Mouse (Mus musculus) erythroblast, adult 5-6 weeks (primary cell): Measurements from ENCODE around the gene Aprt. TPM values are rescaled to one million over a fixed set of nuclear protein-coding genes. Genes with fewer than 3 reads are reported as not detected.
"Not testable (repeated sequence)": the region's sequence is repeated elsewhere in the genome, so short reads cannot be mapped to it uniquely, and the experiment has no call there.

Experiments
- ATAC-seq: replicated peaks from 2 replicates; pipeline ENCODE4 v1.8.0; 2016; ENCODE audit warnings: moderate number of reproducible peaks, mild to moderate bottlenecking, moderate TSS enrichment, inconsistent platforms; ENCODE audit not compliant: poor library complexity, low FRiP score, severe bottlenecking
- total RNA-seq, 2 experiments: library from RNA; stranded (forward) in 1 of 2; stranded (reverse) in 1 of 2; fragments of 150-400 nt in 1 of 2; fragments of 200-764, 138-1000 nt in 1 of 2; gene quantifications; 2 replicates each; pipeline versions ENCODE4 v1.2.3 to v1.2.4; 2015 to 2017; ENCODE audit warnings: low replicate concordance in 2 of 2

Gene Aprt
- total RNA-seq, 2 experiments from 2014 or later, result 20.6 to 85.7 TPM

DNA sequence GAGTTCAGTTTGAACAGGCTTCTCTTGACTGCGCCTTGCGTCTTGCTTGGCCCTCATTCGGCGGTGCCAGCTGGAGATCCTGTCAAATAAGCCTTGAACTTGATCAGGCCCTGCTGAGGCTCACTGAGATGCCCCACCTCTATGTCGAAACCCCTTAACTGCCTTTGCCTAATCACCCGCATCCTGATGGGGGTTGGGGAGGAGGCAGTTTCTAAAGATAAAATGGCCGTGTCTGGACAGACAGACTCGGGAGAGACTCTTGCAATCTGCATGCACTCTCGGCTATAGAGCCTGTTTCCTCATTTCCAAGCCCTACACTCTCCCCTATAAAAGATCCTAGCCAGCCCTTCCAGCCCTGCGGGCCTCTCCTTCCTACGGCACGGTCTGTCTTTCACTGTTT lies 16.5 kb upstream of the Aprt start:
- ATAC-seq, result no peak

DNA sequence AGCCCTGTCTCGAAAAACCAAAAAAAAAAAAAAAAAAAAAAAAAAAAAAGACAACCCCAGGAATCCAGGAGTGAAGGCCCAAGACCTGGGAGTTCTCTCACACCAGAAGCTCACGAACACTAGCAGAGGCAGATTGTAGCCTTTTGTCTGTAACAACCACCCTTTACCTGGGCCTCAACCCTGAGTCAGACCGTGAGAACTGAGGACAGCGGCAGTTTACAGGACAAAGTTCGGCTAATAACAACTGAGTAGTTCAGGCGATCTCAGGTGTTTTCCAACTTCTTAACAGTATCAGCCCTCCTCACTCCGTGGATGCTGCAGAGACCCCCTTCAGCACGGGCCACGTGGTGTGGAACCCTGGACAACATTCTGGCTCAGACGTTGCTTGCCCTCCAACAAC lies 10.0 kb upstream of the Aprt start:
- ATAC-seq, result no peak

DNA sequence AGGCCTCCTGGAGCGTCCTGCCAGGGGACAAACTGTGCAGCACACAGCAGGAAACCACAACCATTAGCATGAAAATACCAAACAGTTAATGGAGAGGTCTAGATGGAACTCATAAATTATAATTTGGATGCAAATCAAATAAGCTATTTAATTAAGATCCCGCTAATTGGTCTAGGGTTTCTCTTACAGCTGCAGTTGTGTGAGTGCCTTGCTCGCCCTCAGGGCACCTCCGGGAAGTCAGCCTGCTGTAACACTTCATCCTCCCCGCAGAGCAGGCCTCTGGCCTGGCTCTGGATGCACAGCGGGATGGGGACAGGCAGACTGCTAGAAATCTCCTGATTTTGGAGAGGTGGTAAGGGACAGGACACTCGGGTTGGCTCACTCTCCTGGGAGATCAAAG lies 9.5 kb upstream of the Aprt start:
- ATAC-seq, result no peak

DNA sequence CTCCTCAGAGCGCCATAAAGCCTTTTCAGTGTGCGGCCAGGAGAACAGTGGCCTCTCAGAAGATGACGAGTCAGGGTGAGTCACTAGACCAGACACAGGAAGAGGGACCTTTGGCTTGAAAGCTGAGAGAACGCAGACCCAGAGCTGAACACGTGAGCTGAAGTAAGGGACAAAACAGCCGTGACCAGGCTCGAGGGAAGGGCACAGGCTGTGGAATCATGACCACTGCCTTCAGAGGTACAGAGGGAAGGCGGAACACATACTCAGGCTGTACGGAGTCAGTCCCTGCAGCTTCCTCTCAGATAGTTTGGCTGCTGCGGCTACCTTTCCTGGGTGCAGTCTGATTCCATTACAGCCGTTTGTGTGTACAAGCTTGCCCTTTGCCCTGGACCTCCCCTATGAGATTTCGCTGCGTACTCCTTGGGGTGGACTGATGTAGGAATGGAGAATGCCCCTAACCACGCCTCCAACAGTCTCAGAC lies 8.7 kb upstream of the Aprt start:
- no peak for ATAC-seq

DNA sequence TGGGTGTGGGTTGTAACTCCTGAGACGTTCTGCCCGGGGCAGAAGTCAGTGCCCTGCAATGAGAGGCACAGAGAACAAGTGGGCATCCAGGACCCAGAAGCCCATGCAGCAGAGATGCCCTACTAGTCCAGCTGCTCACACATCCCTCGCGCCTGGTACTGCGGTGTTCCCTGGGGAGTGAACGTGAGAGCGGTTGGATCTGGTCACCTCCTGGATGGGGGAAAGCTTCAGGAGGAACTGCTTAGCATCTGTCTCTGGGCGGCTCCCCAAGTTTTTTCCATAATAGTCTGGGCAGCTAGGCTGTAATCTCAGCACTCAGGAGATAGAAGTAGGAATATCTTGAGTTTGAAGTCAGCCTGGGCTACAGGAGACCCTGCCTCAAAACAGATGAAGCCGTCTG lies 8.3 kb upstream of the Aprt start:
- no peak for ATAC-seq

DNA sequence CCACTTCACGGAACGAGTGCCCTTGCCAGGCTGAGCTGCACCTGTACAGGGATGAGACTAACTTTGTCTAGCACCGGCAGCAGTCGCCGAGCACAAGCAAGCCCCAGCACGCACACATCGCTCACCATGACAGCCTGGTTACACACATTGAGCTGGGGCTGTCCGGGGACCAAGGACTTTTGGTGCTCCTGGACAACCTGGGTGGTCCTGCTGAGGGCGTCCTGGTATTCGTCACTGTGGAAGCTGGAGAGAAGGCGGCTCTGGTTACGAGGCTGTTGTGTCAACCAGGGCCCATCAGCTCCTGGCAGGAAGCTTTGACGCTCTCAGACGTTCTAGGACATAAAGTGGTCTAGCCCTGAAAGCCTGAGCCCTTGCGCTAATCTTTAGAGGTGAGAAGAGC lies 4.2 kb upstream of the Aprt start:
- no peak for ATAC-seq

DNA sequence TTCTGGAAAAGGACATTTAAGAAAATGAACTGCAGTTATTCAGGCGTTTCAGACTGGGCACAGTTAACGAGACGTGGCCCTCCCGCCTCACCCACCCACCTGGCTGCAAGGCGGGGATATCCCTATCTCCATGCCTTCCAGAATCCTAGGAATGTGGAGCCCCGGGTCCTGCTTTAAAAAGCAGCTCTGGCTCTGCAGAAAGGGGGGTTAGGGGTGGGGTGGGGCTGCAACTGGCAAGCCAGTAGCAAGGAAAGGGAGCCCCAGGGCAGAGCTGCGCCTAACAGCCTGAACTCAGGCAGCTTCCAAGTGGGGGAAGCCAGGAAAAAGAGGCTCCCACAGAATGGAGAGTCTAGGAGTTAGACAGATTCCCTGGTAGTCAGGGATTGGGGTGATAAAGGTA lies 2.5 kb upstream of the Aprt start:
- no peak for ATAC-seq

DNA sequence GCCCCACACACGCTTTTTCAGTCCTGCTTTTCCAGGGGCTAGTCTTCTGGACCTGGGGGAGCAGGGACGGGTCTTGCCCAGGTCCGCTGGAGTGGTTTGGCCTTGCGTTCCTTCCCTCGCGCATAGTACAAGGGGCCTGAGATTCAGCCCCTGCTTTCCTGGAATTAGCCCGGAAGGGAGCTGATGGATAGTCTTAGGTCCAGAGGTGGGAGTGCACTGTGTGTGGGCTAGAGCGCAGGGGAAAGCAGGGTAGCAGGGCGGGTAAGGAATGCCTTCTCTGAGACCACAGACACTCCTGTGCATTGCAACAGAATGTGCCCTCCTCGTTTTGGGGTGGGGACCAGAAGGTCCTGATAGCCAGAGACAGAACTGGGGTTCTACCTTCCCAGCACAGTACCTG lies 407 bp upstream of the Aprt start:
- peak; percentile 4; the same call in 1 of the 2 replicates for ATAC-seq

DNA sequence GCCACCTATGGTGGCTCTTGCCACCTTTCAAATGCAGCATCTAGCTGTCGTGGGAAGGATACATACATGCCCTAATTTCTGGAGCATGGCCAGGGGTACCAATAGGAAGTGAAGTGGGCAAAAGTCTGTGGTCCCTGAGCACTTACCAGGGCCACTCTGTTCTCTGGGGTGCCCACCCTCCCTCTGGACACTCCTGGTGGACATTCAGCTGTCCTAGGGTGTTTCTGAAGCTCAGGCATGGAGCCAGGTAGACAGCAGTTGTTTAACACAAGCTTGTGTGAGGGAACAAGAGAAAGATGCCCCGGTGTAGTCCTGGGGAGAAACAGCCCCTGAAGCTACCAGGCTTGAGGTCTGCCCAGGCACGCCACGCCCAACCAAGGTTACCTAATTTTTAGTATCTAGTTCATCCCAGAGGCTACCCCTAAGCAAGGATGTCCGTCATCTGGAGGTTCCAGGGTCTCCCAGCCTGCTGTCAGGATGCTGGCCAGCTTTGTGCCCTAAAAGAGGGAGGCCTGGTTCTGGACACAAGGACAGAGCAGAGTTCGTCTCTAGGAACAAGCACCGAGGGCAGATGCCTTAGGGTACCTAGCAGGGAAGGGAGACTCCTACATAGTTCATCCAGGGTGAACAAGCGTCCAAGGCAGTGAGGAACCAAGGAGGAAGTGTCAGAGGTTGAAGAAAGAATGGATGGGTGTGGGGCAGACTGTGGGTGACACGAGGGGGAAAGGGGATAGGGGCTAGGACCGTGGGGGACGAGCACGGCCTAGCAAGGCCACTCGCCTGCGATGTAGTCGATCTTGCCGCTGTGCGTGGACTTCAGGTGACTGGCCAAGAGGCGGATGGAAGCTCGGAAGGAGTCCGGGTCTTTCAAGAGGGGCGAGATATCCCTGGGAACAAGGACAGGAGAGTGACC lies 718 bp downstream of the Aprt start:
- ATAC-seq, result 0 out of 2 replicates have a peak, but pooled peaks have one; percentile 6

DNA sequence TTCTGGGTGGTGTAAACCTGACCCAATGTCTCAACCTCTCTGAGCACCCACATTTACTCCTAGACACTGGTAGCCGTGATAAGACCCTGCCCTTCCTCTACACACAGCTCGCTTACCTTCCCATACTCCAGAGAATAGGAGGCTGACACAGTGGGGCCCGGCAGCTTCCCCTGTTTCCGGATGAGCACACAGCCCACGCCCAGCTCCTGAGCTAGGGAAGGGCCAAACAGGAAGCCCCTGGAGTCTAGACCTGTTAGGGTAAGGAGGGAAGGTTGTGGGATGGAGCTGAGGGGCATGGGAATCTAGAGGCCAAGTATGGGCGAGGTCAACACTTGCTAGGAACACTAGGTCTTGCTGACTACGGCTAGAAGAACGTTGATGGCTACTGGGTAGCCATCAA lies 1.4 kb downstream of the Aprt start:
- no peak for ATAC-seq

DNA sequence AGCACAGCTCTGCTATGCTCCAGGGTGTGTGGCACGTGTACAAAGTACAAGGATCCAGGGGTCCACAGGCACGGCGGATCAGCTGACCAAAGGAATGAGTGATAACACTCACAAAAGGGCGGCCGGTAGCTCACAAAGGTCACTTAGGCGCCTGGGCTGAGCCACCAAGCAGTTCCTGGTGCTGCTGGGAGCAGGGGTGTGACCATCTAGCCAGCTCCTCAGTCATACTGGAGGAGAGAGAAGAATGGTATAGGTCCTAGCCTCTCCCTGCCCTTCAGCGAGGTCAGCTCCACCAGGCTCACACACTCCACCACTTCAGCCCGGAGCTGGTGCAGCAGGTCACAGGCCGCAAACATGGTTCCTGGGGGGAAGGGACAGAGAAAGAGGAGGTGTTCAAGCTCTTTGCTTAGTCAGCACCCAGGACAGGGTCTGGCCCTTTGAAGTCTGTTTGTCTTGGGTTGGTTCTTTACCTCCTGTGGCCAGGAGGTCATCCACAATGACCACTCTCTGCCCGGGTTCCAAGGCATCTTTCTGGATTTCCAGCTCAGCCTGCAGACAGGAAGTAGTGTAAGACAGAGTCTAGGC lies 1.9 kb downstream of the Aprt start:
- no peak for ATAC-seq

DNA sequence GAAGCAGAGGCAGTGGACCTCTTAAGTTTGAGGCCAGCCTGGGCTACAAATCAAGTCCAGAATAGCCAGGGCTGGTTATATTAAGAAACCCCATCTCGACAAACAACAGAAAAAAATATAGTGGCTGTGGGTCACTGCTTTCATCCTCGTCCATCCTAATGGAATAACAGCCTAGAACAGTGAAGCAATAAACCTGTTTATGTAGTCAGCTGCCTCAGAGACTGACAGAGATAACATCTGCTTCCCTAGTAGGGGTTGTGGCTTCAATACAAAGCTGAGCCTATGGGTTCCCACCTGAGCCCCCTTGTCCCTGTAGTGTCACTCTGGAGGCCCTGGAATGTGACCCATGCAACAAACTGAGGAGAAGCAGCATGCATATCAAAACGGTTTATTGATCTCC lies 2.4 kb downstream of the Aprt start:
- no peak for ATAC-seq

DNA sequence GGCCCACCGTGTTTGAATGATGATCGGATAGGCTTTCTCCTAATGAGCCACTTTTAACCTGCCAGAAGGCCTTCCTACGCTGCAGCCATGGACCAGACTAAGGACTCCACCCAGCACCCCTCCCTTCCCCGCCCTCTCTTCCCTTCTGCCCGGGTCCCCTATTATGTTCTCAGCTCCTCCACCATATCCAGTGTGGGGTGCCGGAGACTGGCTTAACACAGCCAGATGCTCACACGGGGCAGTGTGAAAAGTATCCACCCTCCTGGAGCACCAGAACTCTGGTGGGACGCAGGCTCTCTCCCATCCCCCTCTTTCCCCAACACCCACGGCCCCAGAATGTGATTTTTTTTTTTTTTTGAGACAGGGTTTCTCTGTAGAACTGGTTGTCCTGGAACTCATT lies 3.1 kb downstream of the Aprt start:
- no peak for ATAC-seq

DNA sequence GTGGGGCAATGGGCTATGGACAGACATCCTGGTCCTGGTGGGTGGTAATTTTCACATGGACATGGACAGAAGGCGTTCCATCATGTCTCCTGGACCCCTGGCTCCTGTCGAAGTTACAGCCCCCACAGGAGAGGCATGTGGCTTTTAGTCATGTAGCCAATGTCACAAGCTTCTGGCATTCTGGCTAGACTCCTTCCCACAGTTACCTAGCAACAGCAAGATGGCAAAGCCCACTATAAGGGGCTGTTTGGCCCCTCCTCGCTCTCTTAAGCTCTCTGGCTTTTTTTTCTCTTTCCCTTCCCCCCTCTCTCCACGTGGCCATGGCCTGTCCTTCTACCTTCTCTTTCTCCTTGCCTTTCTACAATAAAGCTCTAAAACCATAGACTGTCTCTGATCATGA lies 3.5 kb downstream of the Aprt start:
- not testable (repeated sequence) for ATAC-seq

DNA sequence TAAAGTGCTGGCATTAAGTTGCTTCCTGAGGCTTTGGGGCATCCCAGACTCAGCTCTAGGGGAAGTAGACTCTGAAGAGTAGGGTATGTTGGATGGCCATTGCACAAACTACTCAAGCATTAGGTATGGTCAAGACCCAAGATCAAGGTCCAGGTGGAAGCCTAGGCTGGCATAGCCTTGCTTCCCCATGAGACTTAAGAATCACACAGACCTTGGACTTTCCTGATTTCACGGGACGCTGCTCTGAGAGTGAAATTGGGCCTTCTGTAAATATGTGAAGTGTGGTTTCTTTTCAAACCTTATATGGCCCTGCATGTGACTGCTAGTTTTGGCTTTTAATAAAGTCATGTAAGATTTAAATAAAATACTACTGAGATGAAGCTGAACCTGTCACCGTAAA lies 4.0 kb downstream of the Aprt start:
- ATAC-seq, result no peak

DNA sequence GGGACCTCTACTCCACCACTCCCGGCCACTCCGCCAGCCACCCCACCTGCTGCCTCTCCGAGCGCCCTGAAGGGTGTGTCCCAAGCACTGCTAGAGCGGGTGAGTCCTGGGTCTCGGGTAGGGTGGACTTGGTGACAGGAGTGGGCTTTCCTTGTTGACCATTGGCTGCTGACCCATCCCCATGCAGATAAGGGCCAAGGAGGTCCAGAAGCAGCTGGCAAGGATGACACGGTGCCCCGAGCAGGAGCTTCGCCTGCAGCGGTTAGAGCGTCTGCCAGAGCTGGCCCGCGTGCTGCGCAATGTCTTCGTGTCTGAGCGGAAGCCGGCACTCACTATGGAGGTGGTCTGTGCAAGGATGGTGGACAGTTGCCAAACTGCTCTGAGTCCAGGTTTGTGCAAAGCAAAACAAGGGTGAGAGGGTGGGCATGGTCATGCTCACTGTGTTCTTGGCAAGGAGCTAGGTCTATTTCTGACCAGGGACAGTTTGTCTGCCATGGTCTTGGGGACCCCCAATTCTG lies 4.9 kb downstream of the Aprt start:
- ATAC-seq, result no peak

DNA sequence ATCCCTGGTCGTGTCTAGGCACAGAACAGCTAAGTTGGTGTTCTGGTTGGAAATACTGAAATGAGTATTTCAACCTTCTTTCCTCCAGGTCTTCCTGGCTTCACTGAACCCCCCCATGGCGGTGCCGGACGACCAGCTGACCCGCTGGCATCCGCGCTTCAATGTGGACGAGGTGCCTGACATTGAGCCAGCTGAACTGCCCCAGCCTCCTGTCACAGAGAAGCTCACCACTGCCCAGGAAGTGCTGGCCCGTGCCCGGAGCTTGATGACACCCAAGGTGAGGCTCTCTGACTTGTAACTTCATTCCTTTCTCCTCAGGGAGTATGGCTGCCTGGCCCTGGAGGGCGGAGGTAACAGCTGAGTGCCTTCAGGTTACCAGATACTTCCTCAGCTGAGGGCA lies 5.6 kb downstream of the Aprt start:
- ATAC-seq, result no peak

DNA sequence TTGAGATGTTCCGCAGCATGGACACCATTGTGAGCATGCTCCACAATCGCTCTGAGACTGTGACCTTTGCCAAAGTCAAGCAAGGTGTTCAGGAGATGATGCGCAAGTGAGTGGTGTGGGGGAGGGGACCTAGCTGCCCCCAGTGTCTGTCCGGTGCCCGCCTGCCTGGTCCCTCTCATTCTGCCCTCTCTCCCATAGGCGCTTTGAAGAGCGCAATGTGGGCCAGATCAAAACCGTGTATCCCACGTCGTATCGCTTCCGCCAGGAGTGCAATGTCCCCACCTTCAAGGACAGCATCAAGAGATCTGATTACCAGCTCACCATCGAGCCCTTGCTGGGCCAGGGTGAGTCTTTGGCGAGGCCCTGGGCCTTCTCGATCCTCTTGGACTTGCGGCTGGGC lies 6.7 kb downstream of the Aprt start:
- ATAC-seq, result no peak

DNA sequence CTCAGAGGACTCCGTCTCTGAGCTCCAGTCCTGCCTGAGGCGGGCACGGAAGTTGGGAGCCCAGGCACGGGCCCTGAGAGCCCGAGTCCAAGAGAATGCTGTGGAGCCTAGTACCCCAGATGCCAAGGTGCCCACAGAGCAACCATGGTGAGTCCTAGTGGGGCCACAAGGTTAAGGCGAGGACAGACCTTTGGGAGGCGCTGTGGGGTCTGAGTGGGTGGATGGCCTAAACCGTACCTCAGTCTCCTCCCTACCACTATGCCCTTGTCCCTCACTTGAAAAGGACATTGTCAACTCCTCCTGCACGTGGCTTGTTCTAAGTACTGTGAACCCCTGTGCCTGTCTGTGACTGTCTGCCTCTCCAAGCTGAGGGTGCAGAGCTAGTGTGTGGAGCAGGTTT lies 7.4 kb downstream of the Aprt start:
- 0 out of 2 replicates have a peak, but pooled peaks have one; percentile 14 for ATAC-seq

DNA sequence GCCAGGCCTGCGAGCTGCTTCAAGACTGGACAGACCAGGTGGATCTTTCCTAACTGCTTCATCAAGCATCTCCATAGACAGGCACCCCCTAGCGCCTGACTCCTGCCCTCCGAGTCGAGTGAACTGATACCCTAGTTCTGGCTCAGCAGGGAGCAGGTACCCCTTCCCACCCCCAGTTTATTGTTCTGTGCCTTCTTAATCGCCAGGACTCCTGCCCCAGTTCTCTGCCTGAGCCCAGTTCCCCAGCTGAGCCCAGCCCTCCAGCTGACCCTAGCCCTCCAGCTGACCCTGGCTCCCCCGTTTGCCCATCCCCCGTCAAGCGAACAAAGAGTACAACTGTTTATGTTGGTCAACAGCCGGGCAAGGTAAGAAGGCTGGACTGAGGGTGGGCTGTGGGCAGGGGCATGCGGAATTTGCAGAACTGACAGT lies 7.8 kb downstream of the Aprt start:
- peak; percentile 55 for ATAC-seq

DNA sequence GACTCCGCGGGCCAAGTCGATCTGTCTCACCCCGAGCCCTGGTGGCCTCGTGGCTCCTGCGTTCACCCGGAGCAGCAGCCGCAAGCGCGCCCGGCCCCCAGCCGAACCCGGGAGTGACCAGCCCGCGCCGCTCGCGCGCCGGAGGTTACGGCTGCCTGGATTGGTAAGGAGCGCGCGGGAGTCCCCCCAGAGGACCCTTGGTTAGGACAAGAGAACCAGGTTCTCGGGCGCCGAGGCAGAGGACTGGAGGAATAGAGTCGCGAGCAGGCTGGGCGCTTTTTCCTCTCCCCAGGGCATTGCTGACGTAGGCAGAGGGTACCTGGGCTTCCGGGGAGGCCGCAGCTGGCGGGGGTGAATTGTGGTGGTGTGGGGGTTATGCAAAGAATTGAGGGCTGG lies 8.6 kb downstream of the Aprt start:
- ATAC-seq, result peak; percentile 7; the same call in 1 of the 2 replicates
